Mouse (Mus musculus) cerebellum, adult 2 months (tissue): ENCODE data around the gene Lin37. TPM values are rescaled to one million over a fixed set of nuclear protein-coding genes. Genes with fewer than 3 reads are reported as not detected.

Source experiments
- DNase-seq, 2 experiments: peaks; one replicate each; pipeline ENCODE4 v3.0.0; 2021
- H3K27ac ChIP-seq: fragments of 200-500 bp; 2 replicates; pipeline ENCODE4 v1.5.1; 2012; ENCODE audit warnings: low read length, control low read depth, inconsistent platforms; ENCODE audit not compliant: insufficient read depth
- H3K27me3 ChIP-seq: fragments of 200-500 bp; 2 replicates; pipeline ENCODE4 v1.6.1; 2012; ENCODE audit warnings: inconsistent platforms, mild to moderate bottlenecking, low read length, moderate library complexity; ENCODE audit not compliant: control insufficient read depth, insufficient read depth
- H3K4me1 ChIP-seq: fragments of 200-500 bp; 2 replicates; pipeline ENCODE4 v1.6.1; 2011; ENCODE audit warnings: low read length; ENCODE audit not compliant: control insufficient read depth, insufficient read depth
- H3K4me3 ChIP-seq: fragments of 200-500 bp; replicated peaks from 2 replicates; pipeline ENCODE3; 2011; ENCODE audit warnings: mild to moderate bottlenecking, low read depth, low read length, control low read depth; ENCODE audit not compliant: insufficient read depth
- CTCF ChIP-seq: fragments of 200-500 bp; IDR thresholded peaks from 2 replicates; pipeline ENCODE4 v1.5.1; 2011; ENCODE audit warnings: low read depth, mild to moderate bottlenecking, control low read depth, low read length, moderate library complexity, borderline replicate concordance; ENCODE audit not compliant: insufficient read depth
- POLR2A ChIP-seq: fragments of 200-500 bp; IDR thresholded peaks from 2 replicates; pipeline ENCODE4 v1.6.1; 2011; ENCODE audit warnings: low read length, control low read depth, borderline replicate concordance; ENCODE audit not compliant: insufficient read depth
- WGBS: fragments of 180-500 bp; shearing (Covaris S2); methylation state at CpG from one replicate; pipeline ENCODE4 v1.1.7; 2018; 5-methylcytosine and 5-hydroxymethylcytosine counted together
- polyA plus RNA-seq: library from polyadenylated mRNA; depleted of rRNA; stranded (reverse); fragments of >200 nt; gene quantifications from 2 replicates; pipeline ENCODE4 v1.2.3, GENCODE M21; 2012

The Lin37 gene
- polyA plus RNA-seq, 1 experiment: 60.2 TPM

- peak overlapping the region; percentile 44; the same call in 1 of the 2 replicates for H3K27ac ChIP-seq
- DNase-seq: peak; percentile 75 to 86
- H3K27me3 ChIP-seq: no peaks in the 10 kb centered on the region
- H3K4me1 ChIP-seq: peaks cover 7% of the 10 kb centered on the region; the same call in 1 of the 2 replicates
- WGBS: 20% methylated on average over 40 of the region's 40 CpGs
- peak overlapping the region; percentile 69 for H3K4me3 ChIP-seq
- TF ChIP-seq POLR2A (no peak), CTCF (peak; percentile 89)
These were observed 30.0 kb upstream of the Lin37 start for GRCm38 (mm10) chr7:30589435-30590301.

- H3K4me1 ChIP-seq: peaks cover 7% of the 10 kb centered on the region; the same call in 1 of the 2 replicates
- peak within 1 kb of the TSS; percentile 69 for H3K4me3 ChIP-seq
- no peaks in the 10 kb centered on the region for H3K27me3 ChIP-seq
- under 1% methylated on average over 62 of the region's 68 CpGs for WGBS
- peak; percentile 97 to 99 for DNase-seq
- peak; percentile 39; the same call in 1 of the 2 replicates for TF ChIP-seq POLR2A
- TF ChIP-seq CTCF: no peak; the same call in 1 of the 2 replicates
- peak within 1 kb of the TSS; percentile 83 for H3K27ac ChIP-seq
These were observed 29.2 kb upstream of the Lin37 start, which contains the start of gene Kmt2b for GRCm38 (mm10) chr7:30588676-30589434. TSS of gene Kmt2b (minus strand) at chr7:30588726.

- Histone ChIP-seq H3K27me3 (no peaks in the 10 kb centered on the region), H3K4me1 (peaks cover 7% of the 10 kb centered on the region; the same call in 1 of the 2 replicates), H3K27ac (peak overlapping the region; percentile 83), H3K4me3 (peak overlapping the region; percentile 62)
- no peak for TF ChIP-seq CTCF
- peak in 1 of 2 experiments; percentile 80 for DNase-seq
- WGBS: under 1% methylated on average over 67 of the region's 67 CpGs
These were observed 28.4 kb upstream of the Lin37 start for GRCm38 (mm10) chr7:30587842-30588667.

GRCm38 (mm10) chr7:30586455-30587020, 26.9 kb upstream of the Lin37 start:
- WGBS: 60% methylated on average over 28 of the region's 28 CpGs
- peaks cover 7% of the 10 kb centered on the region; the same call in 1 of the 2 replicates for H3K4me1 ChIP-seq
- no peak overlapping the region for H3K27ac ChIP-seq
- no peak for TF ChIP-seq CTCF
- TF ChIP-seq POLR2A: no peak
- no peak for DNase-seq
- H3K27me3 ChIP-seq: no peaks in the 10 kb centered on the region
- no peak overlapping the region for H3K4me3 ChIP-seq

- Histone ChIP-seq H3K27ac (no peak overlapping the region), H3K4me1 (peaks cover 7% of the 10 kb centered on the region; the same call in 1 of the 2 replicates), H3K27me3 (no peaks in the 10 kb centered on the region), H3K4me3 (no peak overlapping the region)
- WGBS: 95% methylated on average over 7 of the region's 7 CpGs
- TF ChIP-seq CTCF: no peak
- no peak for TF ChIP-seq POLR2A
- DNase-seq: no peak
These were observed 25.5 kb upstream of the Lin37 start for GRCm38 (mm10) chr7:30585170-30585569.

- no peak overlapping the region for H3K4me3 ChIP-seq
- H3K27ac ChIP-seq: no peak overlapping the region
- TF ChIP-seq CTCF: no peak
- no peak for TF ChIP-seq POLR2A
- WGBS: 93% methylated on average over 10 of the region's 10 CpGs
- DNase-seq: no peak
- H3K27me3 ChIP-seq: no peaks in the 10 kb centered on the region
- H3K4me1 ChIP-seq: peaks cover 7% of the 10 kb centered on the region; the same call in 1 of the 2 replicates
These were observed 24.7 kb upstream of the Lin37 start for GRCm38 (mm10) chr7:30584339-30584738.
